Mouse (Mus musculus): Measurements from ENCODE around the gene Gpr135. TPM values are rescaled to one million over a fixed set of nuclear protein-coding genes. Genes with fewer than 3 reads are reported as not detected.
A peak's percentile ranks its signal among the peaks of the same experiment; 100 is the strongest.

The Gpr135 gene
- total and polyA plus RNA-seq, 3 experiments, result not detected

DNA sequence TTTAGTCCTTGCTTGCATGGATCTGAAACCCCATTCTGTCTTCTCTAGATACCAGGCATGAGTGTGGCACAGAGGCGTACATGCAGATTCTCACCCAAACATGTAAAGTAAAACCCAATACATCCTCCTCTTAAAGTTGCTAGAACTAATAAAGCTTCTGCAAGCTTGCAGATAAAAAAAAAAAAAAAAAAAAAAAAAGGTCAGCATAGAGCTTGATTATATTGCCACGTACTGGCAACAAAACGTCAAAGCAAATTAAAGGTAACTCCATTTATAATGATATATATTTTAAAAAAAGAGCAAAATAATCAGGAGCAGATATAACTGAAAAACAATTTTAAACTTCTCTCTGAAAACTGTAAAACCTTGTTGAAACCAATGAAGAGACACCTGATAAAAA lies 29.7 kb downstream of the Gpr135 start:
- Histone ChIP-seq H3K36me3 (replicated peaks in 1 of 2; ENCODE audit: control insufficient read depth in 1 of 2, insufficient read depth in 1 of 2, low read length in 1 of 2) (no peaks in the 10 kb centered on the region), H3K27me3 (replicated peaks) (no peaks in the 10 kb centered on the region), H3K4me3 (replicated peaks in 1 of 3; ENCODE audit: low read depth in 2 of 3, low read length in 2 of 3, poor library complexity in 1 of 3) (no peak overlapping the region), H3K4me2 (ENCODE audit: insufficient read depth, low read depth, poor library complexity, severe bottlenecking) (no peak overlapping the region), H3K9me3 (replicated peaks; ENCODE audit: low read length) (no peaks in the 10 kb centered on the region), H3K9ac (ENCODE audit: insufficient read depth, low read depth) (no peak overlapping the region), H3K27ac (ENCODE audit: insufficient read depth, low read depth) (no peak overlapping the region), H3K79me2 (replicated peaks; ENCODE audit: control insufficient read depth, extremely low read depth, insufficient read depth, poor library complexity, severe bottlenecking) (no peaks in the 10 kb centered on the region), H3K4me1 (ENCODE audit: control insufficient read depth in 1 of 2, insufficient read depth in 2 of 2) (peaks cover 15 to 34% of the 10 kb centered on the region in 2 experiments)
- no peak for TF ChIP-seq MXI1 (IDR thresholded peaks at IDR 0.05; ENCODE audit: low read depth, low read length)
- TF ChIP-seq E2F4 (IDR thresholded peaks at IDR 0.05; ENCODE audit: insufficient replicate concordance, low read depth, low read length), result no peak
- TF ChIP-seq ZNF384 (IDR thresholded peaks at IDR 0.05; ENCODE audit: low read depth, low read length), result peak; percentile 82
- no peak for TF ChIP-seq ETS1 (conservative IDR thresholded peaks at IDR 0.05; ENCODE audit: low read depth, low read length)
- no peak for TF ChIP-seq ZMIZ1 (IDR thresholded peaks at IDR 0.05; ENCODE audit: low read depth, low read length)
- TF ChIP-seq USF2 (conservative IDR thresholded peaks at IDR 0.05; ENCODE audit: low read depth, low read length), result no peak
- TF ChIP-seq ELF1 (IDR thresholded peaks at IDR 0.05; ENCODE audit: low read depth, low read length), result no peak
- no peak for TF ChIP-seq ZKSCAN1 (IDR thresholded peaks at IDR 0.05; ENCODE audit: borderline replicate concordance, low read depth, low read length)
- no peak for TF ChIP-seq TCF12 (IDR thresholded peaks at IDR 0.05; ENCODE audit: low read depth, low read length)
- in situ Hi-C loops (cut with MboI; ENCODE audit: low pct_ligation_motif_present, low pct_unique_long_range_greater_than_20kb, low sequenced_read_pairs) (no loop called here), dilution Hi-C loops (cut with MboI; ENCODE audit: extremely low pct_ligation_motif_present, extremely low pct_unique_long_range_greater_than_20kb, low sequenced_read_pairs) (no loop called here)
- no peak for DNase-seq (ENCODE audit: extremely low read depth)

DNA sequence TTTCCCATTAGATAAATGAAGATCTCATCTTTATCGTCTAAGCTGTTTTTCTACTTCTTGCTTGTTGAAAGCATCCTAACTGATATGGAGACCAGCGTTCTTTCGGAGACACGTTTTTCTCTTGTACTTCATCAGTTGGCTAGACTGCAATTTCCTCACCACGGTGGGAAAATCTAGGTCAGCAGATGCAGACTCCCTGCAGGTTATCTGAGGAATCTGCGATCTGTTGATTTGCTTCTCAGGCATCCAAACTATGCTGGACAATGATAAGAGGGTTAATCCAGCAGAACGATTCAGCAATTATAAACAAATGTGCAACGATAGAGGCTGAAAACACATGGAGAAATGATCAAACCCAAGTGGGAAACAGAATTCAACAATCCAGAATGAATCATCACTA lies 31.4 kb downstream of the Gpr135 start:
- TF ChIP-seq ELF1 (IDR thresholded peaks at IDR 0.05; ENCODE audit: low read depth, low read length), result no peak
- TF ChIP-seq POLR2A (IDR thresholded peaks at IDR 0.05; ENCODE audit: low read depth, low read length), result no peak
- no peak for TF ChIP-seq ZKSCAN1 (IDR thresholded peaks at IDR 0.05; ENCODE audit: borderline replicate concordance, low read depth, low read length)
- TF ChIP-seq SIN3A (IDR thresholded peaks at IDR 0.05; ENCODE audit: low read length), result no peak
- no peak for TF ChIP-seq MEF2A (IDR thresholded peaks at IDR 0.05; ENCODE audit: borderline replicate concordance, low read depth, low read length)
- TF ChIP-seq E2F4 (IDR thresholded peaks at IDR 0.05; ENCODE audit: insufficient replicate concordance, low read depth, low read length), result no peak
- no peak for TF ChIP-seq UBTF (IDR thresholded peaks at IDR 0.05; ENCODE audit: low read depth, low read length)
- no peak for TF ChIP-seq RCOR1 (conservative IDR thresholded peaks at IDR 0.05; ENCODE audit: low read depth, low read length)
- TF ChIP-seq ZC3H11A (IDR thresholded peaks at IDR 0.05; ENCODE audit: low read depth, low read length), result no peak
- TF ChIP-seq MXI1 (IDR thresholded peaks at IDR 0.05; ENCODE audit: low read depth, low read length), result no peak
- no peak for TF ChIP-seq RAD21 (IDR thresholded peaks at IDR 0.05; ENCODE audit: low read depth, low read length)
- TF ChIP-seq SMC3 (IDR thresholded peaks at IDR 0.05; ENCODE audit: low read depth, low read length), result no peak
- TF ChIP-seq CTCF (conservative IDR thresholded peaks at IDR 0.05 in 1 of 2, IDR thresholded peaks at IDR 0.05 in 1 of 2; ENCODE audit: low read depth in 2 of 2, low read length in 2 of 2), result no peak
- TF ChIP-seq MAX (IDR thresholded peaks at IDR 0.05; ENCODE audit: low read length), result no peak
- TF ChIP-seq TBP (conservative IDR thresholded peaks at IDR 0.05; ENCODE audit: low read depth, low read length), result no peak
- TF ChIP-seq ZMIZ1 (IDR thresholded peaks at IDR 0.05; ENCODE audit: low read depth, low read length), result no peak
- TF ChIP-seq MAZ (IDR thresholded peaks at IDR 0.05; ENCODE audit: low read depth, low read length), result no peak
- TF ChIP-seq HCFC1 (IDR thresholded peaks at IDR 0.05; ENCODE audit: low read depth, low read length), result no peak
- no peak for TF ChIP-seq MYC (IDR thresholded peaks at IDR 0.05; ENCODE audit: low read depth, low read length)
- Histone ChIP-seq H3K36me3 (replicated peaks in 1 of 2; ENCODE audit: control insufficient read depth in 1 of 2, insufficient read depth in 1 of 2, low read length in 1 of 2) (no peaks in the 10 kb centered on the region), H3K4me1 (ENCODE audit: control insufficient read depth in 1 of 2, insufficient read depth in 2 of 2) (peaks cover 17 to 48% of the 10 kb centered on the region in 2 experiments), H3K4me2 (ENCODE audit: insufficient read depth, low read depth, poor library complexity, severe bottlenecking) (no peak overlapping the region), H3K27me3 (replicated peaks) (no peaks in the 10 kb centered on the region), H3K27ac (ENCODE audit: insufficient read depth, low read depth) (no peak overlapping the region), H3K4me3 (replicated peaks in 1 of 3; ENCODE audit: low read depth in 2 of 3, low read length in 2 of 3, poor library complexity in 1 of 3) (no peak overlapping the region), H3K79me2 (replicated peaks; ENCODE audit: control insufficient read depth, extremely low read depth, insufficient read depth, poor library complexity, severe bottlenecking) (no peaks in the 10 kb centered on the region), H3K9ac (ENCODE audit: insufficient read depth, low read depth) (no peak overlapping the region), H3K9me3 (replicated peaks; ENCODE audit: low read length) (no peaks in the 10 kb centered on the region)
- dilution Hi-C loops (cut with MboI; ENCODE audit: extremely low pct_ligation_motif_present, extremely low pct_unique_long_range_greater_than_20kb, low sequenced_read_pairs), result no loop called here
- DNase-seq (ENCODE audit: extremely low read depth), result no peak
- in situ Hi-C loops (cut with MboI; ENCODE audit: low pct_ligation_motif_present, low pct_unique_long_range_greater_than_20kb, low sequenced_read_pairs), result no loop called here

Measured in CH12.LX (cell line).